Mouse (Mus musculus) neural tube, embryonic 12.5 days (tissue): Measurements from ENCODE around the gene Abca12. TPM values are rescaled to one million over a fixed set of nuclear protein-coding genes. Genes with fewer than 3 reads are reported as not detected.

Experiments used
- ATAC-seq: fragments of 200-750 bp; cut with Nextera tagmentation; 2 replicates; pipeline ENCODE4 v1.8.0; 2017; ENCODE audit warnings: low read depth, mild to moderate bottlenecking, moderate TSS enrichment, moderate library complexity; ENCODE audit not compliant: low FRiP score
- H3K27ac ChIP-seq: fragments of 300-500 bp; sonication (generic); 2 replicates; pipeline ENCODE4 v1.5.1; 2016
- H3K27me3 ChIP-seq: fragments of 300-500 bp; sonication (generic); replicated peaks from 2 replicates; pipeline ENCODE4 v1.6.1; 2016; ENCODE audit warnings: mild to moderate bottlenecking
- H3K36me3 ChIP-seq: fragments of 300-500 bp; sonication (generic); 2 replicates; pipeline ENCODE4 v1.6.1; 2016; ENCODE audit warnings: mild to moderate bottlenecking
- H3K4me1 ChIP-seq: fragments of 300-500 bp; sonication (generic); 2 replicates; pipeline ENCODE4 v1.6.1; 2016
- H3K4me2 ChIP-seq: fragments of 300-500 bp; sonication (generic); replicated peaks from 2 replicates; pipeline ENCODE4 v1.6.1; 2016; ENCODE audit warnings: mild to moderate bottlenecking
- H3K4me3 ChIP-seq: fragments of 300-500 bp; sonication (generic); 2 replicates; pipeline ENCODE4 v1.5.1; 2016
- H3K9ac ChIP-seq: fragments of 300-500 bp; sonication (generic); 2 replicates; pipeline ENCODE4 v1.6.1; 2016; ENCODE audit warnings: mild to moderate bottlenecking
- H3K9me3 ChIP-seq: fragments of 300-500 bp; sonication (generic); 2 replicates; pipeline ENCODE4 v1.6.1; 2016; ENCODE audit warnings: mild to moderate bottlenecking
- WGBS: fragments of 180-500 bp; shearing (Covaris S2); methylation state at CpG from one replicate; pipeline ENCODE4 v1.1.7; 2016; 5-methylcytosine and 5-hydroxymethylcytosine counted together
- polyA plus RNA-seq: library from polyadenylated mRNA; unstranded; fragments of >200 nt; fragmentation: Nextera tagmentation; extraction: Ambion mirVana; gene quantifications from 2 replicates; pipeline ENCODE4 v1.2.1, GENCODE M21; 2016

Gene Abca12
- polyA plus RNA-seq, 1 experiment from 2014 or later: 0.03 TPM

GRCm38 (mm10) chr1:71244647-71245046 lies 170.1 kb downstream of the Abca12 start:
- Histone ChIP-seq H3K4me2 (no peak overlapping the region), H3K9ac (no peak overlapping the region), H3K4me3 (no peak overlapping the region), H3K27ac (no peak overlapping the region), H3K9me3 (no peaks in the 10 kb centered on the region), H3K27me3 (no peaks in the 10 kb centered on the region), H3K36me3 (no peaks in the 10 kb centered on the region), H3K4me1 (no peaks in the 10 kb centered on the region)
- no peak for ATAC-seq
- WGBS: 53% methylated on average over 3 of the region's 3 CpGs

GRCm38 (mm10) chr1:71241396-71241795 lies 173.3 kb downstream of the Abca12 start:
- ATAC-seq: no peak
- Histone ChIP-seq H3K9ac (no peak overlapping the region), H3K4me3 (no peak overlapping the region), H3K4me1 (no peaks in the 10 kb centered on the region), H3K27me3 (no peaks in the 10 kb centered on the region), H3K27ac (no peak overlapping the region), H3K4me2 (no peak overlapping the region), H3K36me3 (no peaks in the 10 kb centered on the region), H3K9me3 (no peaks in the 10 kb centered on the region)
- 80% methylated on average over 1 of the region's 1 CpGs for WGBS

DNA sequence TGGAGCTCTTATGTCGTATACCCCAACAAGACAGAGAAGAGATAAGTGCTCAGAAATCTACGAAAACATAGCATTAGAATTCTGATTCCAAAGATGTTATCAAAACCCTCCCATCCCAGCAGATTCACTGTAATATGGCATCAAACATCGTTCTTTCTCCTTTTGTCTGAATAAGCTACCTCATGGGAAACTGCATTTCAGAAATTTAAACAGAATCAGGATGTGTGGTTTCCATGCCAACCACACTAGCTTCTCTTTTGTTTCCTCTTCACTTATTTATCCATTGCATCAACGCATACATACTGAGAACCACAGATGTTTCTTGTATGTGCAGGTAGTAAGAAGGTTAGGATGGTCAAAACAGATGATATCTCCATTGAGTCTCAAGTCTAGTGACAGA lies 175.1 kb downstream of the Abca12 start:
- Histone ChIP-seq H3K9me3 (no peaks in the 10 kb centered on the region), H3K36me3 (no peaks in the 10 kb centered on the region), H3K27ac (no peak overlapping the region), H3K27me3 (no peaks in the 10 kb centered on the region), H3K4me2 (no peak overlapping the region), H3K4me3 (no peak overlapping the region), H3K9ac (no peak overlapping the region), H3K4me1 (no peaks in the 10 kb centered on the region)
- 88% methylated on average over 4 of the region's 4 CpGs for WGBS
- no peak for ATAC-seq

DNA sequence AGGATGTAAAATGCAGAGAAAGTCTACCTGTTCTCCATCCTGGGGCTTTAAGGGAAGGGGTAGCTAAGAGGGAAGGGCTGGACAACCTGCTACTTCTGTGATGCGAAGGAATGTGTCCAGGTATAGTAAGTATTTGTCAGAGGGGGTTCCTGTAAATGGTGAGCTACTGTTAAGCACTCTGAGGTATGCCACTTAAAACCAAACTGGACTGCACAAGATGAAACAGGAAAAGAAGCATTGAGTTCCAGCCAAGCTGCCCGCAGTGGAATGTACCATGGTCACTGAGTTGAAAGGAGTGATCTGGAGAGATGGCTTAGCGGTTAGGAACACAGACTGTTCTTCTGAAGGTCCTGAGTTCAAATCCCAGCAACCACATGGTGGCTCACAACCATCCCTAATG lies 179.4 kb downstream of the Abca12 start:
- no peaks in the 10 kb centered on the region for H3K9me3 ChIP-seq
- H3K4me3 ChIP-seq: no peak overlapping the region
- 88% methylated on average over 3 of the region's 3 CpGs for WGBS
- no peak for ATAC-seq
- H3K9ac ChIP-seq: no peak overlapping the region
- no peaks in the 10 kb centered on the region for H3K4me1 ChIP-seq
- no peaks in the 10 kb centered on the region for H3K27me3 ChIP-seq
- no peak overlapping the region for H3K27ac ChIP-seq
- no peaks in the 10 kb centered on the region for H3K36me3 ChIP-seq
- no peak overlapping the region for H3K4me2 ChIP-seq

DNA sequence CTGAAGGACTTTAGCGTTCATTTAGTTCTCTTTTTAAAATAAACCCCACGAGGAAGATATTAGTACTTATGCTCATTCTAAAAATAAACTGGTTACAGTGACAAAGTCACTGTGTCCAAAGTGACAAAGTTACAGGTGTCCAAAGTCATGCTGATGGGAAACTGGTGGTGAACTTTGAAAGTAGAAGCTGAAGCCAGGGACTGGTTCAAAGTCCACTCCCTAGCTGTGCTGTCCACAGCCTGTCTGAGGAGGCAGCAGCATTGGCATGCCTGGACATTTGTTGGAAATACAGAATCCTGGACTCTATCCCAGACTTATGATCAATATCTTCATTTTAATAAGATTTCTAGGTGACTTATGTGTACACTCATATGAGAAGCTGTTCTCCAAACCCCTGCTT lies 183.5 kb downstream of the Abca12 start:
- Histone ChIP-seq H3K4me1 (no peaks in the 10 kb centered on the region), H3K9me3 (no peaks in the 10 kb centered on the region), H3K9ac (no peak overlapping the region), H3K36me3 (no peaks in the 10 kb centered on the region), H3K27me3 (no peaks in the 10 kb centered on the region), H3K4me3 (no peak overlapping the region), H3K27ac (no peak overlapping the region), H3K4me2 (no peak overlapping the region)
- 85% methylated on average over 2 of the region's 2 CpGs for WGBS
- ATAC-seq: no peak

GRCm38 (mm10) chr1:71203581-71203980 lies 211.1 kb downstream of the Abca12 start:
- no peaks in the 10 kb centered on the region for H3K9me3 ChIP-seq
- H3K27ac ChIP-seq: no peak overlapping the region
- no peak for ATAC-seq
- 69% methylated on average over 4 of the region's 4 CpGs for WGBS
- no peaks in the 10 kb centered on the region for H3K4me1 ChIP-seq
- no peaks in the 10 kb centered on the region for H3K27me3 ChIP-seq
- H3K9ac ChIP-seq: no peak overlapping the region
- H3K4me2 ChIP-seq: no peak overlapping the region
- H3K36me3 ChIP-seq: no peaks in the 10 kb centered on the region
- no peak overlapping the region for H3K4me3 ChIP-seq

- H3K9me3 ChIP-seq: no peaks in the 10 kb centered on the region
- H3K4me1 ChIP-seq: 0 out of 2 replicates have a peak, but pooled peaks cover 4% of the 10 kb centered on the region
- no peaks in the 10 kb centered on the region for H3K36me3 ChIP-seq
- H3K9ac ChIP-seq: no peak overlapping the region
- H3K4me2 ChIP-seq: no peak overlapping the region
- WGBS: 89% methylated on average over 6 of the region's 6 CpGs
- no peak overlapping the region for H3K4me3 ChIP-seq
- no peak overlapping the region for H3K27ac ChIP-seq
- H3K27me3 ChIP-seq: no peaks in the 10 kb centered on the region
- ATAC-seq: no peak
Measured at GRCm38 (mm10) chr1:71196191-71196590, 218.5 kb downstream of the Abca12 start.

DNA sequence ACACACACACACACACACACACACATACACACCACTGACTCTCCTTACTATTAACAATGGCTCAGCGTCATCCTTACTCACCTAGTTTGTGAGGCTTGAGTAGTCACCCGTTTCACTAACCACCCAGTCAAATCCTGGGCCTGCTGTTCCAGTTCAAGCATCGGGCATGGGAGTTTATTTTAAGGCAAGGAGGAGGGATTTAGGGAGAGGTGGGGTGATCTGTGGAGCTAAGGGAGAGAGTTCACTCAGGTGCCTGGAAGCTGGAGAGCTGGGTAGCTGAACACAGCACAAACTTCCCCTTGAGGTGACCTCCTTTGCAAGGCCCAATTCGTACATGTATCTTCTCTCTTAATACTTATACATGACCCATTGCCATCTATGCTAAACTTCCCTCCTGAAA lies 219.4 kb downstream of the Abca12 start:
- no peak for ATAC-seq
- no peak overlapping the region for H3K4me3 ChIP-seq
- no peak overlapping the region for H3K27ac ChIP-seq
- no peak overlapping the region for H3K9ac ChIP-seq
- no peak overlapping the region for H3K4me2 ChIP-seq
- 90% methylated on average over 4 of the region's 4 CpGs for WGBS
- 0 out of 2 replicates have a peak, but pooled peaks cover 4% of the 10 kb centered on the region for H3K4me1 ChIP-seq
- H3K36me3 ChIP-seq: no peaks in the 10 kb centered on the region
- H3K9me3 ChIP-seq: no peaks in the 10 kb centered on the region
- no peaks in the 10 kb centered on the region for H3K27me3 ChIP-seq

DNA sequence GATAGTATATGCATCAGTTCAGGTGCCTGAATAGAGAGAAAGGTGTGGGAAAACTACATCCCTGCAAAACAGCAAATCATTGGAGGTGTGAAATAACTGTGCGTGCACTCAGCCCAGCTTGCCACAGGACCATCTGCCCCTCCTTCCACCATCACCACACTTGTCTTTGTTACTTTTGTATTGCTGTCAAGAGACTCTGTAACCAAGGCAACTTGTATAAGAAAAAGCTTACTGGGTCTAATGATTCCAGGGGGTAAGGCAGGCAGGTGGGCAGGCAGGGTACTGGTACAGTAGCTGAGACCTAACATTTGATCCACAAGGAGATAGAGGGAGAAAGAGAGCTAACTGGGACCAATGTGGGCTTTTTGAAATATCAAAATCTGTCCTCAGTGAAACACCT lies 220.8 kb downstream of the Abca12 start:
- no peaks in the 10 kb centered on the region for H3K36me3 ChIP-seq
- H3K27ac ChIP-seq: no peak overlapping the region
- no peak overlapping the region for H3K4me2 ChIP-seq
- no peaks in the 10 kb centered on the region for H3K9me3 ChIP-seq
- 0 out of 2 replicates have a peak, but pooled peaks have one; percentile 37 for ATAC-seq
- no peak overlapping the region for H3K9ac ChIP-seq
- whole genome bisulfite sequencing: 67% methylated on average over 1 of the region's 1 CpGs
- 0 out of 2 replicates have a peak, but pooled peaks cover 4% of the 10 kb centered on the region for H3K4me1 ChIP-seq
- H3K27me3 ChIP-seq: no peaks in the 10 kb centered on the region
- no peak overlapping the region for H3K4me3 ChIP-seq

Other genes starting within 250 kb of the Abca12 start
- 32.3 and 35.6 TPM in 2 replicates for gene Atic, start 142.2 kb upstream of the Abca12 start, polyA plus RNA-seq
- 79.4 and 80.2 TPM in 2 replicates for gene Fn1, start 238.3 kb upstream of the Abca12 start, polyA plus RNA-seq